Mouse (Mus musculus) MN1 (cell line): Measurements from ENCODE around the gene Fbxo31.
A peak's percentile ranks its signal among the peaks of the same experiment; 100 is the strongest.

Experiments used
- DNase-seq: peaks from one replicate; pipeline ENCODE4 v3.0.0-alpha.2; 2016; ENCODE audit warnings: low spot score

The Fbxo31 gene

GRCm38 (mm10) chr8:121551065-121551985 lies 27.3 kb downstream of the Fbxo31 start:
- DNase-seq: no peak

GRCm38 (mm10) chr8:121550056-121550455 lies 28.6 kb downstream of the Fbxo31 start:
- no peak for DNase-seq

GRCm38 (mm10) chr8:121547132-121547531 lies 31.5 kb downstream of the Fbxo31 start:
- DNase-seq: peak; percentile 91

- no peak for DNase-seq
Observed at GRCm38 (mm10) chr8:121544936-121545335, 33.7 kb downstream of the Fbxo31 start.

- DNase-seq: no peak
Observed at GRCm38 (mm10) chr8:121544276-121544785, 34.3 kb downstream of the Fbxo31 start, which contains the start of gene 1700018B08Rik. TSS of gene 1700018B08Rik (minus strand) at chr8:121544320.

GRCm38 (mm10) chr8:121542901-121543300 lies 35.7 kb downstream of the Fbxo31 start:
- DNase-seq: no peak

- no peak for DNase-seq
Observed at GRCm38 (mm10) chr8:121541862-121542261, 36.7 kb downstream of the Fbxo31 start.

- peak; percentile 46 for DNase-seq
Observed at GRCm38 (mm10) chr8:121532381-121532780, 46.2 kb downstream of the Fbxo31 start.

- DNase-seq: no peak
Observed at GRCm38 (mm10) chr8:121530639-121531038, 48.0 kb downstream of the Fbxo31 start.

GRCm38 (mm10) chr8:121528790-121529189 lies 49.8 kb downstream of the Fbxo31 start:
- no peak for DNase-seq

- DNase-seq: no peak
Observed at GRCm38 (mm10) chr8:121527751-121528150, 50.9 kb downstream of the Fbxo31 start.

- DNase-seq: no peak
Observed at GRCm38 (mm10) chr8:121526811-121527550, 51.6 kb downstream of the Fbxo31 start.

GRCm38 (mm10) chr8:121525111-121525818 lies 53.3 kb downstream of the Fbxo31 start:
- DNase-seq: no peak

GRCm38 (mm10) chr8:121513429-121513828 lies 65.2 kb downstream of the Fbxo31 start:
- peak; percentile 91 for DNase-seq

- DNase-seq: no peak
Observed at GRCm38 (mm10) chr8:121511751-121512150, 66.9 kb downstream of the Fbxo31 start.
